Mouse (Mus musculus): Measurements from ENCODE around the gene Hcfc2.

GRCm38 (mm10) chr10:82774841-82775240, 78.9 kb downstream of the Hcfc2 start:
- TF ChIP-seq CTCF (IDR thresholded peaks at IDR 0.05; ENCODE audit: borderline replicate concordance, control insufficient read depth, extremely low read depth, insufficient read depth, low read length, poor library complexity) (no peak), POLR2A (IDR thresholded peaks at IDR 0.05; ENCODE audit: control insufficient read depth, extremely low read depth, insufficient read depth, low read length, poor library complexity) (no peak)
